Mouse (Mus musculus): ENCODE measurements around the gene Clic4.
A peak's percentile ranks its signal among the peaks of the same experiment; 100 is the strongest.
"Not testable (repeated sequence)": the region's sequence is repeated elsewhere in the genome, so short reads cannot be mapped to it uniquely, and the experiment has no call there.

The Clic4 gene

GRCm38 (mm10) chr4:135292477-135293089 lies 20.0 kb upstream of the Clic4 start:
- DNase-seq (ENCODE audit: low spot score in 2 of 2): peak; percentile 50 to 55

- DNase-seq (ENCODE audit: low spot score in 2 of 2): no peak
Observed at GRCm38 (mm10) chr4:135291841-135292240, 19.2 kb upstream of the Clic4 start.

- DNase-seq (ENCODE audit: low spot score in 2 of 2): no peak
Observed at GRCm38 (mm10) chr4:135291199-135291598, 18.6 kb upstream of the Clic4 start.

- peak in 1 of 2 experiments; percentile 60 for DNase-seq (ENCODE audit: low spot score in 2 of 2)
Observed at GRCm38 (mm10) chr4:135287975-135288374, 15.4 kb upstream of the Clic4 start.

- DNase-seq (ENCODE audit: low spot score in 2 of 2): peak; percentile 54 to 62
Observed at GRCm38 (mm10) chr4:135286833-135287395, 14.3 kb upstream of the Clic4 start.

- DNase-seq (ENCODE audit: low spot score in 2 of 2): peak; percentile 34 to 53
Observed at GRCm38 (mm10) chr4:135286033-135286622, 13.5 kb upstream of the Clic4 start.

GRCm38 (mm10) chr4:135285436-135285835 lies 12.8 kb upstream of the Clic4 start:
- no peak for DNase-seq (ENCODE audit: low spot score in 2 of 2)

GRCm38 (mm10) chr4:135283875-135284274 lies 11.3 kb upstream of the Clic4 start:
- no peak for DNase-seq (ENCODE audit: low spot score in 2 of 2)

- no peak for DNase-seq (ENCODE audit: low spot score in 2 of 2)
Observed at GRCm38 (mm10) chr4:135283417-135283816, 10.8 kb upstream of the Clic4 start.

GRCm38 (mm10) chr4:135282651-135283290 lies 10.2 kb upstream of the Clic4 start:
- no peak for DNase-seq (ENCODE audit: low spot score in 2 of 2)

- DNase-seq (ENCODE audit: low spot score in 2 of 2): not testable (repeated sequence)
Observed at GRCm38 (mm10) chr4:135280016-135280415, 7.4 kb upstream of the Clic4 start.

- DNase-seq (ENCODE audit: low spot score in 2 of 2): no peak
Observed at GRCm38 (mm10) chr4:135276681-135277379, 4.2 kb upstream of the Clic4 start.

GRCm38 (mm10) chr4:135274761-135275160 lies 2.1 kb upstream of the Clic4 start:
- no peak for DNase-seq (ENCODE audit: low spot score in 2 of 2)

GRCm38 (mm10) chr4:135273307-135273682 lies 681 bp upstream of the Clic4 start:
- DNase-seq (ENCODE audit: low spot score in 2 of 2): peak in 1 of 2 experiments; percentile 40

GRCm38 (mm10) chr4:135271881-135272616 lies 565 bp downstream of the Clic4 start:
- peak; percentile 72 to 77 for DNase-seq (ENCODE audit: low spot score in 2 of 2)

GRCm38 (mm10) chr4:135271419-135271828 lies 1.2 kb downstream of the Clic4 start:
- DNase-seq (ENCODE audit: low spot score in 2 of 2): peak; percentile 48 to 58

GRCm38 (mm10) chr4:135270476-135270875 lies 2.1 kb downstream of the Clic4 start:
- no peak for DNase-seq (ENCODE audit: low spot score in 2 of 2)

- DNase-seq (ENCODE audit: low spot score in 2 of 2): no peak
Observed at GRCm38 (mm10) chr4:135269656-135270341, 2.8 kb downstream of the Clic4 start.

GRCm38 (mm10) chr4:135267521-135267920 lies 5.1 kb downstream of the Clic4 start:
- no peak for DNase-seq (ENCODE audit: low spot score in 2 of 2)

- no peak for DNase-seq (ENCODE audit: low spot score in 2 of 2)
Observed at GRCm38 (mm10) chr4:135266987-135267386, 5.6 kb downstream of the Clic4 start.

- no peak for DNase-seq (ENCODE audit: low spot score in 2 of 2)
Observed at GRCm38 (mm10) chr4:135260434-135260833, 12.2 kb downstream of the Clic4 start.
